1 mouse cellular context compared by ENCODE assay signal in the genomic region with DNA sequence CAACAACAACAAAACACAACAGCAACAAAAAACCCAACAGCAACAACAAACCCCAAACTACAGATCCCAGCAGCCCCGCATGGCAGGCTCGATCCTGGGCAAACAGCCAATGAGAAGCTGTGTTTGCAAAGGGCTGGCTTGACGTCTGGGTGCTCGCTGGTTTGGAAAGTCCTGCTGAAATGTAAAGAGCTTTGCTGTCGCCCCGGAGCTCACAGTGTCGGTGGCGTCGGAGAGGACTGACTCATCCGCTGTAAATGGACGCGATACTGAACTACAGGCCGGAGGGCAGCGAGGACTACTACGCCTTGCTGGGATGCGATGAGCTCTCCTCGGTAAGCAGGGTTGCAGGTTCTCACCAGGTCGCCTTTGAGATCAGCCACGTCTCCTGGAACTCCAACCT.
TF ChIP-seq lines count a peak whose summit lies in the region.

No protein-coding gene starts in this region.

TF ChIP-seq in CH12.LX, 34 proteins besides CTCF, POLR2A, EP300 and RAD21:
- TF ChIP-seq NRF1 (IDR thresholded peaks at IDR 0.05; ENCODE audit: low read depth, low read length) (0 out of 2 replicates have a peak, but pooled peaks have one; percentile 18), NELFE (IDR thresholded peaks at IDR 0.05; ENCODE audit: low read depth, low read length) (0 out of 2 replicates have a peak, but pooled peaks have one; percentile 36), HCFC1 (IDR thresholded peaks at IDR 0.05; ENCODE audit: low read depth, low read length) (peak; percentile 83), ZKSCAN1 (IDR thresholded peaks at IDR 0.05; ENCODE audit: borderline replicate concordance, low read depth, low read length) (no peak), ELF1 (IDR thresholded peaks at IDR 0.05; ENCODE audit: low read depth, low read length) (0 out of 2 replicates have a peak, but pooled peaks have one; percentile 32), TBP (conservative IDR thresholded peaks at IDR 0.05; ENCODE audit: low read depth, low read length) (0 out of 2 replicates have a peak, but pooled peaks have one; percentile 23), MAX (IDR thresholded peaks at IDR 0.05; ENCODE audit: low read length) (peak; percentile 15; the same call in 1 of the 2 replicates), TCF12 (IDR thresholded peaks at IDR 0.05; ENCODE audit: low read depth, low read length) (peak; percentile 44; the same call in 1 of the 2 replicates), MYC (IDR thresholded peaks at IDR 0.05; ENCODE audit: low read depth, low read length) (no peak), SMC3 (IDR thresholded peaks at IDR 0.05; ENCODE audit: low read depth, low read length) (no peak), KAT2A (IDR thresholded peaks at IDR 0.05; ENCODE audit: insufficient replicate concordance, low read length) (peak; percentile 47; the same call in 1 of the 2 replicates)
TF ChIP-seq in CH12.LX: peak in this region for 8.
